Mouse (Mus musculus): Measurements from ENCODE around the gene Bmpr1b.

DNA sequence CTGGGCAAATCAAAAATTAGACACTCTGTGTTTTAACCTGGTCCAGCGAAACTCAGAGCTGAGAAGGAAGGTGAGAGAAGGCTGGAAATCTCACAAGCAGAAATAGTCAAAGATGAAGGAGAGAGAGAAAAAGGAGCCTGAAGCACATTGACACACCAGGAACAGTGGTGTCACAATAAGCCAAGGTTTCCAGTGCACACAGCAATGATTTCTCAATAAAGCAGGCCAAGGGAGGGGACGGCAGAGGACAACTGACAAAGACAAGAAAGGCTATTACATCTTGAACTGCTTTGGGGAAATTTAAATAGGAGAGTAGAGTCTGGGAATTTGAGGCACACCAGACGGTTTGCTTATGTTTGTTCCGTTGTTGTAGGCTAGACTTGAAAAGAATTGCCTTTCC lies 314.9 kb downstream of the Bmpr1b start:
- TF ChIP-seq CTCF (IDR thresholded peaks at IDR 0.05; ENCODE audit: low read depth) (no peak), EP300 (IDR thresholded peaks at IDR 0.05; ENCODE audit: low read depth) (no peak)
